Mouse (Mus musculus) intestine, embryonic 16.5 days (tissue): ENCODE data around the gene Cryl1. TPM values are rescaled to one million over a fixed set of nuclear protein-coding genes. Genes with fewer than 3 reads are reported as not detected.
A peak's percentile ranks its signal among the peaks of the same experiment; 100 is the strongest.

Source experiments
- ATAC-seq: fragments of 200-750 bp; cut with Nextera tagmentation; 2 replicates; pipeline ENCODE4 v1.8.0; 2017; ENCODE audit warnings: moderate TSS enrichment, moderate library complexity
- H3K27ac ChIP-seq: fragments of 300-500 bp; sonication (generic); 2 replicates; pipeline ENCODE4 v1.5.1; 2014; ENCODE audit warnings: mild to moderate bottlenecking, low read length
- H3K27me3 ChIP-seq: fragments of 300-500 bp; sonication (generic); replicated peaks from 2 replicates; pipeline ENCODE4 v1.6.1; 2014; ENCODE audit warnings: low read length, control low read depth, mixed read lengths; ENCODE audit not compliant: control insufficient read depth, insufficient read depth
- H3K36me3 ChIP-seq: fragments of 300-500 bp; sonication (generic); 2 replicates; pipeline ENCODE4 v1.6.1; 2014; ENCODE audit warnings: low read length, control low read depth; ENCODE audit not compliant: control insufficient read depth, insufficient read depth
- H3K4me1 ChIP-seq: fragments of 300-500 bp; sonication (generic); 2 replicates; pipeline ENCODE4 v1.6.1; 2014; ENCODE audit warnings: low read length, control low read depth, mixed read lengths; ENCODE audit not compliant: control insufficient read depth, insufficient read depth
- H3K4me2 ChIP-seq: fragments of 300-500 bp; sonication (generic); 2 replicates; pipeline ENCODE4 v1.6.1; 2014; ENCODE audit warnings: low read depth, low read length, control low read depth
- H3K4me3 ChIP-seq: fragments of 300-500 bp; sonication (generic); 2 replicates; pipeline ENCODE4 v1.5.1; 2014; ENCODE audit warnings: mild to moderate bottlenecking, low read length
- H3K9ac ChIP-seq: fragments of 300-500 bp; sonication (generic); 2 replicates; pipeline ENCODE4 v1.6.1; 2014; ENCODE audit warnings: low read depth, low read length
- H3K9me3 ChIP-seq: fragments of 300-500 bp; sonication (generic); 2 replicates; pipeline ENCODE4 v1.6.1; 2016; ENCODE audit warnings: low read length, control low read depth; ENCODE audit not compliant: control insufficient read depth
- WGBS: fragments of 180-500 bp; shearing (Covaris S2); extraction: QIAGEN DNeasy Blood & Tissue Kit; methylation state at CpG from one replicate; pipeline ENCODE4 v1.1.7; 2014; 5-methylcytosine and 5-hydroxymethylcytosine counted together
- polyA plus RNA-seq: library from polyadenylated mRNA; unstranded; fragments of >200 nt; fragmentation: Nextera tagmentation; extraction: Ambion mirVana; gene quantifications from 2 replicates; pipeline ENCODE4 v1.2.1, GENCODE M21; 2015

The Cryl1 gene
- polyA plus RNA-seq, 1 experiment from 2014 or later = 139 TPM

DNA sequence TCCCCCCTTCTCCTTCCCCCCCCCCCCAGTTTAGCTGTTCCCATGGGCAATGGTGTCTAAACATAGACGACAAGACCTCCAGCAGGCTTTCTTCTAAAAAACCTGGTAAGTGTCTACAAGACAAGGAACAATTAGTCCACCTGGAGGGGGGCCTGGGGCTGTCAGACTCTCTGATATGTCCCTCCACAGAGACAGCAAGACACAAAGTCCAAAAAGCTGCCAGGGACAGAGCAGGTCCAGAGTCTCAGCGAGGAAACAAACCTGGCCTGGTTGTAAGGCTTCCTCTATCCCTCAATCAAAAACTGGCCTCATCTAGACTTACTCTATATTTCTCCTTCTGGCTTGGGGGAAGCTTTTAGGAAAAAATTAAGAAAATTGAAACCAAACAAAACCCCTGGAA is 115.7 kb downstream of the Cryl1 start:
- no peak overlapping the region for H3K4me3 ChIP-seq
- no peak overlapping the region for H3K27ac ChIP-seq
- 0 out of 2 replicates have a peak, but pooled peaks cover 8% of the 10 kb centered on the region for H3K4me1 ChIP-seq
- peak; percentile 74 for ATAC-seq
- no peaks in the 10 kb centered on the region for H3K27me3 ChIP-seq
- no peak overlapping the region for H3K4me2 ChIP-seq
- H3K36me3 ChIP-seq = no peaks in the 10 kb centered on the region
- H3K9me3 ChIP-seq = no peaks in the 10 kb centered on the region
- H3K9ac ChIP-seq = no peak overlapping the region
- 25% methylated on average over 2 of the region's 2 CpGs for WGBS

GRCm38 (mm10) chr14:57280835-57281234 is 117.5 kb downstream of the Cryl1 start:
- WGBS = 79% methylated on average over 3 of the region's 3 CpGs
- Histone ChIP-seq H3K9me3 (no peaks in the 10 kb centered on the region), H3K27me3 (no peaks in the 10 kb centered on the region), H3K36me3 (no peaks in the 10 kb centered on the region), H3K4me3 (no peak overlapping the region), H3K9ac (no peak overlapping the region), H3K27ac (no peak overlapping the region), H3K4me1 (0 out of 2 replicates have a peak, but pooled peaks cover 5% of the 10 kb centered on the region), H3K4me2 (no peak overlapping the region)
- ATAC-seq = no peak

DNA sequence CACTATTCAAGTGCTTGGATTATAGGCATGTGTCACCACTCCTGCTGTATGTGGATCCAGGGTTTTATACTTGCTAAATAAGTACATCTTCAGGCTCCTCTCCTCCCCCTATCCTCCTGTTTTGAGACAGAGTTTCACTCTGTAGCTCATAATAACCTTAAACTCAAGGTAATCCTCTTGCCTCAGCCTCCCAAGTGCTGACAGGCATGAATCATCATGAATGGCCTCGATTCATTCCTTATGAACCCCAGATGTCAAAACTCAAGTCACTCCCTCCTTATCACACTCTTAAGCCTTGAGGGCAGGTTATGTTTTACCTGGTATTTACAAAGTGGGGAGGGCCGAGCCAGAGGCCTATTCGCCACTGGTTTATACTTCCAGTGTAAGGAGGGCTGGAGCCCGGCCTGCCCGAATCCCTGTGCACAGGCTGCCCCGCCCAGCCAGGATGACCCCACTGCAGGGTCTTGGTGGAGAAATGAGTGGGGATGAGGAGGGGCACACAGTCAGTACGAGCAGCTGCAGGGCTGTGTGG is 121.8 kb downstream of the Cryl1 start:
- Histone ChIP-seq H3K9ac (no peak overlapping the region), H3K36me3 (no peaks in the 10 kb centered on the region), H3K4me1 (peaks cover 4% of the 10 kb centered on the region; the same call in 1 of the 2 replicates), H3K27me3 (no peaks in the 10 kb centered on the region), H3K4me2 (no peak overlapping the region), H3K9me3 (no peaks in the 10 kb centered on the region), H3K4me3 (no peak overlapping the region), H3K27ac (no peak overlapping the region)
- ATAC-seq = peak; percentile 64
- WGBS = 64% methylated on average over 7 of the region's 7 CpGs

DNA sequence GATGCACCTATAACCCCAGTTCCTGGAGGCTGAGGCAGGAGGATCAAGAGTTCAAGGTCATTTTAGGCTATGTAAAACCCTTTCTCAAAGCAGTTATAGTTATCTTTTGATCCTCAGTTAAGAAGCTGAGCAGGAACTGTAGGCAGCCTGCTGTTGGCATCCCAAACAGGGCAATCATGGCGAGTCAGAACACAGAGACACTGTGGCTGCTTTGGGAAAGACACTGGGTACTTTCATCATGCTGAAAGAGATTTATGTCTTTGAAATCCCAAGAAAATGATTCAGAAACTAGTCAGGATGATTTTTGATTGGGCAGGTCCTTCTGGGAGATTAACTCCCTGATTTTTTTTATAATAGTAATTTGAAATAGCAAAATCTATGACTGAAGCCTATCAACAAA is 126.0 kb downstream of the Cryl1 start:
- Histone ChIP-seq H3K9me3 (no peaks in the 10 kb centered on the region), H3K4me3 (no peak overlapping the region), H3K27ac (no peak overlapping the region), H3K4me1 (peaks cover 9% of the 10 kb centered on the region; the same call in 1 of the 2 replicates), H3K4me2 (no peak overlapping the region), H3K9ac (no peak overlapping the region), H3K27me3 (no peaks in the 10 kb centered on the region), H3K36me3 (no peaks in the 10 kb centered on the region)
- no peak for ATAC-seq
- 92% methylated on average over 1 of the region's 1 CpGs for WGBS

DNA sequence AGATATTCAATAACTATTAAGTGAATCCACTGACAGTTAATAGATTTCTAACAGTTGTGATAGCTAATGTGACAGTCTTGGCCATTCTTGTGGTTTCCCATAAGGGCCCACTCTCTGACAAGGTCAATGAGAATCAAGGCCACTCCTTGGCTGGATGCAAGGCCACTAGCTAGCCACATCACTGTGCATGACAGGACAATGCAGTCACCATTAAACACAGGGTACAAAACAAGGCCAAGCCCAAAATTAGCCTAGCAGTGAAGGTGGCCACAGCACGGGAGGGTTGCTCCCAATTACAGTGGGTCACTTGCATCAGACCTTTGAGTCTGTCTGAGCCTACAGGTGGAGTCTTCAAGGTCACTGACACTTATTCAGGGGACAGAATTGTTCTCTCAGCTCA is 126.5 kb downstream of the Cryl1 start:
- no peaks in the 10 kb centered on the region for H3K36me3 ChIP-seq
- H3K4me1 ChIP-seq = peaks cover 9% of the 10 kb centered on the region; the same call in 1 of the 2 replicates
- no peak overlapping the region for H3K27ac ChIP-seq
- H3K9me3 ChIP-seq = no peaks in the 10 kb centered on the region
- H3K9ac ChIP-seq = no peak overlapping the region
- no peak for ATAC-seq
- WGBS = 73% methylated on average over 1 of the region's 1 CpGs
- no peak overlapping the region for H3K4me3 ChIP-seq
- H3K27me3 ChIP-seq = no peaks in the 10 kb centered on the region
- no peak overlapping the region for H3K4me2 ChIP-seq

GRCm38 (mm10) chr14:57268900-57269299 is 129.4 kb downstream of the Cryl1 start:
- no peak overlapping the region for H3K4me2 ChIP-seq
- H3K9me3 ChIP-seq = no peaks in the 10 kb centered on the region
- no peak overlapping the region for H3K4me3 ChIP-seq
- no peaks in the 10 kb centered on the region for H3K36me3 ChIP-seq
- H3K27ac ChIP-seq = peak overlapping the region; percentile 52
- H3K4me1 ChIP-seq = peaks cover 7% of the 10 kb centered on the region; the same call in 1 of the 2 replicates
- H3K9ac ChIP-seq = no peak overlapping the region
- peak; percentile 54; the same call in 1 of the 2 replicates for ATAC-seq
- no peaks in the 10 kb centered on the region for H3K27me3 ChIP-seq
- 69% methylated on average over 3 of the region's 3 CpGs for WGBS

DNA sequence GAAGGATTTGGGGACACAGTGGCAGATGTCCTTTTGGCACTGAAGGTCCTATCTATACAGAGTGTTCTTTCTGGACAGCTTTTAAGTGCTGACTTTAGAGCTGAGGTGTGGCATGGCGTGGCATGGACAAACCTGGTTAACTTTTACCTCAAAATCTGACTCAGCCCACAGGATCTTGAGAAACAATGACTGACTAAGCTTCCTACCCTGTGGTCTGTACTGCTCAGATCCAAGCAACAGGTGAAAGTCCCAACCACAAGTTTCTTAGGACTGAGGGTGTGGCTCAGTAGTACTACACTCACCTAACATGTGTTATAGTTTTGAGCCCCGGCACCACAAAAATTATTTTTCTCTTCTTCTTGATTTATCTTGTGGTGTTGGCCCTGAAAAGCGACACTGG is 130.0 kb downstream of the Cryl1 start:
- Histone ChIP-seq H3K4me3 (no peak overlapping the region), H3K4me1 (peaks cover 6% of the 10 kb centered on the region; the same call in 1 of the 2 replicates), H3K36me3 (no peaks in the 10 kb centered on the region), H3K9ac (no peak overlapping the region), H3K9me3 (no peaks in the 10 kb centered on the region), H3K27me3 (no peaks in the 10 kb centered on the region), H3K27ac (peak overlapping the region; percentile 52), H3K4me2 (no peak overlapping the region)
- ATAC-seq = peak; percentile 97
- 67% methylated on average over 3 of the region's 3 CpGs for WGBS

GRCm38 (mm10) chr14:57263943-57264342 is 134.4 kb downstream of the Cryl1 start:
- H3K27ac ChIP-seq = no peak overlapping the region
- 0 out of 2 replicates have a peak, but pooled peaks cover 5% of the 10 kb centered on the region for H3K4me1 ChIP-seq
- H3K9ac ChIP-seq = no peak overlapping the region
- ATAC-seq = no peak
- 78% methylated on average over 10 of the region's 10 CpGs for WGBS
- no peak overlapping the region for H3K4me2 ChIP-seq
- no peaks in the 10 kb centered on the region for H3K36me3 ChIP-seq
- H3K9me3 ChIP-seq = no peaks in the 10 kb centered on the region
- H3K4me3 ChIP-seq = no peak overlapping the region
- H3K27me3 ChIP-seq = no peaks in the 10 kb centered on the region

- no peaks in the 10 kb centered on the region for H3K27me3 ChIP-seq
- 84% methylated on average over 8 of the region's 8 CpGs for WGBS
- H3K4me3 ChIP-seq = no peak overlapping the region
- H3K4me1 ChIP-seq = no peaks in the 10 kb centered on the region
- H3K9me3 ChIP-seq = no peaks in the 10 kb centered on the region
- no peaks in the 10 kb centered on the region for H3K36me3 ChIP-seq
- no peak overlapping the region for H3K27ac ChIP-seq
- ATAC-seq = no peak
- no peak overlapping the region for H3K4me2 ChIP-seq
- no peak overlapping the region for H3K9ac ChIP-seq
Observed at GRCm38 (mm10) chr14:57259341-57259740, 139.0 kb downstream of the Cryl1 start.

DNA sequence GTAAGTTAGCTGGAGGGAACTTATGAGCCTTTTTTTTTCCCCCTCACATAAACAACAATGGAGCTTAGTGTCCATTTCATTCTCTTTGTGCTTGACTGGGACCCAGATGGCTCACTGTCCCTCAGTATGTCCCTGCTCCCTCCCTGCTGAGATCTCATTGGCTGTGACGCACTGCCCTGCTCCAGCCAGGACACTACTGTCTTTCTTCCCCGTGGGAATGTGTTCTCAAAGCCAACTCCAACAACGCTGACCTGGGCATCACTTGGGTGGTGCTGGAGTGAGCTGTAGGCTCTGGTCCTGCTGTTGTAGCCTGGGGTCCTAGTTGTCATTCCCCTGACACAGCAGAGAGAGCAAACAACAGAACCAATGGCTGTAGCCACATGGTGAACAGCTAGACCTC is 149.7 kb downstream of the Cryl1 start:
- H3K9ac ChIP-seq = no peak overlapping the region
- no peak overlapping the region for H3K4me2 ChIP-seq
- H3K9me3 ChIP-seq = no peaks in the 10 kb centered on the region
- H3K27ac ChIP-seq = no peak overlapping the region
- no peaks in the 10 kb centered on the region for H3K4me1 ChIP-seq
- 69% methylated on average over 3 of the region's 3 CpGs for WGBS
- ATAC-seq = no peak
- no peaks in the 10 kb centered on the region for H3K36me3 ChIP-seq
- H3K4me3 ChIP-seq = no peak overlapping the region
- H3K27me3 ChIP-seq = no peaks in the 10 kb centered on the region
